Mouse (Mus musculus) spleen, postnatal 14 days (tissue): ENCODE results near the gene H2afb3.
"Not testable (repeated sequence)": the region's sequence is repeated elsewhere in the genome, so short reads cannot be mapped to it uniquely, and the experiment has no call there.

Experiments used
- DNase-seq, 2 experiments: peaks; one replicate each; pipeline ENCODE4 v3.0.0; 2021 to 2022; ENCODE audit warnings: low spot score in 2 of 2

H2afb3 gene

GRCm38 (mm10) chrX:120312995-120313394, at the start of gene H2afb3:
Gene H2afb3 (minus strand): TSS chrX:120313095.
- DNase-seq = not testable (repeated sequence)

DNA sequence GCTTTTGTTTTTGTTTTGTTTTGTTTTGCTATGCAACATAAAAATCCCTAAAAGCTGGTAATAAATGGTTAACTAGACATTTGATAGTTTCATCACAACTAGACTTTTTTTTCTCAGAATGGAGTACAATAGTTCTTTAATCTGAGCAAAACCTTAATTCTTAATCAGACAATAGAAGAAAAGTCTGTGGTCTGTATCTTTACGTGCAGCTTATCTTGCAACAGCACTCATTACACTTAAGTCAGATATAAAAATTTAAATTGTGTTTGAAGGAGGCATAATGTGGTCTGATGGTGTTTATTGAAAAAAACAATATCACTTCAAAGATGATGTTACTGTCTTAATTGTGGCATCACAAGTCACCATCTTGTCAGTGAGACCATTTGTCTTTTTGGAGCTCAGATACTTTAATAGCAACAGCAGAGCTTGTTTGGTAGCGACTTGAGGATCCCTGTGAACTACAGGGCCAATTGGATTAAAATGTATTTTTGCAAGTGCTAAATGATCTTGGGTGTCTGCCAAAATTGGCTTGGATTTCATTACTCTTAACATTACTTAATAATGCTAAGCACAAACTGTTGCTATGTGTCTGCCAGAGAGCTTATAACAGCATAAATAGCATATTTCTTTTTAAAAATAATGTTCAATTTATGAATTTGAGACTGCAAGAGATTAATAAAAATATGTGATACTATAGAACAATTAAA, 11.3 kb downstream of the H2afb3 start:
- DNase-seq = no peak

- no peak for DNase-seq
Measured at GRCm38 (mm10) chrX:120292832-120293750, 19.8 kb downstream of the H2afb3 start.

- DNase-seq = no peak
Measured at GRCm38 (mm10) chrX:120291696-120292095, 21.2 kb downstream of the H2afb3 start.

DNA sequence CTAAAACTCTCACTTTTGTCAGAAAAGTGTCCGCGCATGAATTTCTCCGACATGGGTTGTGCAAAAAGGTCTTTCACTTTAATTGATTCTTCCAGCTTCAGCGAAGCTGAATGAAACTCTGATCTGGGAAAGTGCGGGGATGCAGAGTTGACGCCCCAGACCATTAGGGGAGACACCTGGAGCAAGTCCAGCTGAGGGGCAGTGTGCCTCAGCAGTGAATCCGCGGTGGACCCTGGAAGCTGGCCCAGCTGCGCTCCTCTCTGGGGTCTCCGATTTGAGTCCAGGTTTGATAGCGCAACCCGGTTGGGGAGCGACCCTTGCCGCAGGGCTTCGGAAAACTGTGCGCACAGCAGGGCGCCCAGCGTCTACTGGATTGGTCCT, 22.0 kb downstream of the H2afb3 start:
- no peak for DNase-seq

DNA sequence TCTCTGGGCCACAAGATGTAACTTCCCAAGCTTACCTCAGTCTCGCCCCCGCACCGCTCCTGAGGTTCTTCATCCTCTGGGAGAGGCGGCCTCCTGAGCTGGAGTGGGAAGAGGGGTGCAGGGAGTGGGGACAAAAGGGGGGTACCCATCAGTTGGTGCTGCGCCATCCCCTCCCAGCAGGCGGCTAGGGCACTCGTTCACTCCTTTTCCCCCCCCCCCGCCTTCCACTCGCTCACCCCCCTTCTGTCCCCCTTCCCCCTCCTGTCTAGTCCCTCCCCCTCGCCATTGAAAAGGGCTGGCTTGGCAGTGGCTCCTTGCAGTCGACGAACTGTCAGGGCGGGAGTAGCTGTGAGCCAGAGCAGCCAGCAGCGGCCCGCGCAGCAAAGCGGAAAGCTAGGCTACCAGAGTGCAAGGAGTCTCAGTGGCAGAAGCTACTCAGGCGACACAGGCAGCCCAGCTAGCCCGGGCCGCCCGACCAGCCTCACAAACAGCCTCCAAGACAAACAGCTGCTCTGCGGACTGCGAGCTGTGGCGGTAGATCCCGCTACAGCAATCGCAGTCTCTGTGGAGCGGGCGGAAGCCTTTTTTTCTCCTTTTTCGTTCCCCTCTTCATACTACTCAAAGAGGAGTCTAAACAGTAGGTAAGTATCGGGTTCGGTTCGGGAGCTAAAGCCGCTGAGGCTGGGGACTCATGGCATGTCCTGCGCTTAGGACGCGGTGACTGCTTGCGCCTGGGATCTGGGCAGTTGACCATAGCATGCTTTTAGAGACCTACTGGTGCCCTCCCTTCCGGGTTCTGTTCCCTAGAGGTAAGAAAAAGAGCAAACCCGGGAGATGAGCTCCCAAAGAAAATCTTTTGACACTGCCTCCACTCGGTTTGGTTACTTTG, 22.6 kb downstream of the H2afb3 start, which contains the start of gene Pcdh11x:
Gene Pcdh11x, plus strand, starts transcription at position 249 of the 889 bp plus-strand sequence.
- no peak for DNase-seq

GRCm38 (mm10) chrX:120287502-120287901, 25.4 kb downstream of the H2afb3 start:
- no peak for DNase-seq

GRCm38 (mm10) chrX:120285522-120285921, 27.4 kb downstream of the H2afb3 start:
- DNase-seq = no peak
